Mouse (Mus musculus) embryonic stem cell, embryonic (primary cell): ENCODE data around the gene Rpl36a.

Experiments used
- CTCF ChIA-PET, 4 experiments: fragments of 300-600 bp in 2 of 4; fragments of 350-600 bp in 2 of 4; sonication (Branson Sonifier 250); formaldehyde crosslinking; loops; one replicate each; lab custom pipeline; 2022; ENCODE audit warnings: inconsistent platforms in 2 of 4; lab: Charles Lee
- POLR2A ChIA-PET, 4 experiments: fragments of 300-600 bp in 2 of 4; fragments of 350-600 bp in 2 of 4; sonication (Branson Sonifier 250); formaldehyde crosslinking; loops; one replicate each; lab custom pipeline; 2022; ENCODE audit warnings: antibody characterized with exemption in 4 of 4, inconsistent platforms in 1 of 4; lab: Charles Lee

The Rpl36a gene

DNA sequence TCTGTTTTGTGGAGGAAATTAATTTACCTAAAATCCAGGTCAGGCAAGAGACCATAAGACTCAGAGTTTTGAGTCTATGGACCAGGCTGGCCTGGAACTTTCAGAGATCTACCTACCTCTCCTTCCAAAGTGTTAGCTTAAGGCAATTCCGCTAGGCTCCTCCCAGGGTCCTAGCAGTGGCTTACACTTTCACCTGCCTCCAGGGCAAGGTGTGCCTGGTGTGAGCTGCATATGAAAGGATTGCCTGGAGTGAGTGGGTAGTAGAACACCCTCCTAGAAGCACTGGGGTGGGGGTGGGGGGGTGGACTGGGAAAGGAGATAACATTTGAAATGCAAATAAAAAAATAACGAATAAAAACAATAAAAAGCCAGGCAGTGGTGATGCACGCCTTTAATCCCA is 36.2 kb downstream of the Rpl36a start:
- ChIA-PET CTCF (interaction anchor here in 1 of 4 experiments (0.6 kb wide), 1 partner anchor 333 kb away, joined by 4 read pairs; no protein-coding TSS in a partner anchor), POLR2A (interaction anchor here in 3 of 4 experiments (0.6 to 5.2 kb wide), 11 partner anchors 9 to 97 kb away, joined by 3 to 31 read pairs (median 4); partner anchors contain the start of genes Rpl36a (in 3 of the 3), Armcx1 (in 1 of the 3), Gla (in 1 of the 3) and Hnrnph2 (in 1 of the 3))

DNA sequence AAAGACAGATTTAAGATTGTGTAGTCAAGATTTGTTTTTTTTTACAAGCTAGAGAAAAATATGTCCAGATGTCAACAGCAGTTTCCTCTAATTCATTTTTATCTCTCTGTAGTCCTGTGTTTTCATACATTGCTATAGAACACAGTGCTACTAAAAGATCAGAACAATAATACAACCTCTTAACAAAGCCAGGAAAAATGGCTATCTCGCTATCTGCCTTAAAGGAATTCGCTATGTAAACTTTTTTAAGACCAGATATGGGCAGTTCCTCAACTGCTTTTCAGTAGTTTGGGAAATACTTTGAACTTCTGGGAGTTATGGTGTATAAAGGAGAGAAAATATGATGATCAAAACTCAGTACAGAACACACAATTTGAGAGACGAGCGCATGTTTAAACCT is 37.9 kb downstream of the Rpl36a start:
- POLR2A ChIA-PET: interaction anchor here in 2 of 4 experiments (0.8 to 5.2 kb wide), 3 partner anchors 9 to 37 kb away, joined by 3 to 31 read pairs (median 5); partner anchors contain the start of gene Rpl36a (in 1 of the 2)
- CTCF ChIA-PET: no interaction called here

DNA sequence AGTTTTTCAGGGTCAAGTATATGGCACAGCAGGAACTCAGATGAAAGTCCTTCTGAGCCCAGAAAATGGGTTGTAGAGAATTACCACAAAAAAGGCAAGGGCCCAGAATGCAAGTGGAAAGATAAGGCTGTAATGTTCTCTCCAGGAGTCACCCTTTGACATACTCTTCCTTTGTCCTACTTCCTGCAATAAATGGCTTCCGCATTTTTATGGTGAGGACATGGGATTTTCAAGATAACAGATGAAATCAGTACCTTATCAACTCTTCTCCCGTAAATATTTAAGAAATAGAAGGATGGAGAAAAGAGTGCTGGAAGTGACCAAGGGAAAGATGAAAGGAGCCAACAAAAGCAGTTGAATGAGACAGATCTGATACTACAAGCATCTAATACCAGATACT is 42.7 kb downstream of the Rpl36a start:
- ChIA-PET POLR2A (interaction anchor here in 2 of 4 experiments (0.6 to 1.0 kb wide), 2 partner anchors 43 to 111 kb away, joined by 5 read pairs; partner anchors contain the start of gene Rpl36a (in 1 of the 2)), CTCF (no interaction called here)

DNA sequence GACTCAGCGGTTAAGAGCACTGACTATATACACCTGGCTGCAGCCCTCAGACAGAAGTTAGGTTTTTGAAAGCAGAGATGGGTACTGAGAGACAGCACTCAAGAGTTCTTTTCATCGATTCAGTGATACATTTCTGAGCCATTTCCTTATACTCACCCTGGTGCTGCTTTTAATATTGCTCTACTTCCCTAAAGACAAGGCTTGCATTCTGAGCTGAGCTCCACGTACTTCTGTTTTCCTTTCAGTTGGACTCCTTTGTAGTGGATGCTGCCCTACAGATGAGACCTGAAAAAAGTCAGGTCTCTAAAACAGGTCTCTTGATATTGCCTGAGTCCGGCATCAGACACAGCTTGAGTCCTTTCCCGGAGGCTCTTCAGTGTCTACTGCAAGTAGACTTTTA is 47.3 kb downstream of the Rpl36a start:
- ChIA-PET CTCF (interaction anchor here in 1 of 4 experiments (0.7 kb wide), 1 partner anchor 55 kb away, joined by 4 read pairs; no protein-coding TSS in a partner anchor), POLR2A (interaction anchor here in 1 of 4 experiments (0.6 kb wide), 1 partner anchor 91 kb away, joined by 3 read pairs; the partner anchor contains the start of gene Timm8a1)

DNA sequence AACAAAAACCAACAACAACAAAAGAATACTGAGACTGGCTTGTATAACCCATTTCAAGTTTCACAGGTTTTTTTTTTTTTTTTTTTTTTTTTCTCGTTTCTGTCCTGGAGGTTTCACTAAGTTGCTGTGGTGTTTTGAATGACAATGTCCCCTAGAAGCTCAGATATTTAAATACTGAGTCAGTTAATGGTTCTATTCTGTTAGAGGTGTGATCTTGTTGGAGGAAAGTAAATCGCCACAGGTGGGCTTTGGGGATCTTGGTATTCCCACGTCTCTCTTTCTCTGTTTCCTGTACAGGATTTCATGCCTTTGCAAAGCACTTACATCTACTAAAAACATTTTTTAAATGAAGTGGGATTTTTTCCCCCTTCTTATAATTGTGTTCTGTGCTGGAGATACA is 49.7 kb downstream of the Rpl36a start:
- CTCF ChIA-PET: interaction anchor here in 1 of 4 experiments (0.7 to 0.9 kb wide), 2 partner anchors 50 to 233 kb away, joined by 3 to 4 read pairs; no protein-coding TSS in a partner anchor

DNA sequence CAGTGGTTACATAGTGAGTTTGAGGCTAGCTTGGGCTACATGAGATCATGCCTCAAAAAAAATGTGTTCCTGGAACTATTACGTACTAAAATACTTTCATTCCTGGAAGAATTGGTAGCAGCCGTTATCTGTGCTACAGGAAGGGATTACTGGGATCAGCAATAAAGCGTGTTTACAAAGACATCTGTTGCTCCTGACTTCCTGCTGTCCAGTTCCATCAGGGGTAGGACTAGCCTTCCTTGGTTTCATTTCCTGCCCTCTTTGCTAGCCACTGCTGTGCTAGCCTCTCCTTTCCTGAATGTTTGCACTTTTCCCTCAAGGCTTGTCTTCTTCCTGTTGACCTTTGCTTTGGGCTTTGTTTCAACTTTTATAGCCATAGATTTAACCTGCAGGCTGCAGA is 50.4 kb downstream of the Rpl36a start:
- ChIA-PET POLR2A (interaction anchor here in 2 of 4 experiments (1.2 to 1.5 kb wide), 2 partner anchors 51 to 82 kb away, joined by 3 to 4 read pairs; partner anchors contain the start of genes Armcx1 (in 1 of the 2) and Rpl36a (in 1 of the 2)), CTCF (no interaction called here)

More for the DNA sequence above, 49.7 kb downstream of the Rpl36a start:
- POLR2A ChIA-PET: interaction anchor here in 3 of 4 experiments (0.6 to 1.5 kb wide), 4 partner anchors 9 to 352 kb away, joined by 3 to 5 read pairs (median 4); partner anchors contain the start of gene Armcx1 (in 1 of the 3)
